Mouse (Mus musculus) CH12.LX (cell line): Measurements from ENCODE around the gene Ntmt1. TPM values are rescaled to one million over a fixed set of nuclear protein-coding genes. Genes with fewer than 3 reads are reported as not detected.

Experiments
- DNase-seq: peaks from one replicate; pipeline ENCODE4 v3.0.0-alpha.2; 2013; ENCODE audit errors: extremely low read depth
- H3K27ac ChIP-seq: 2 replicates; pipeline ENCODE4 v1.5.1; 2012; ENCODE audit warnings: low read depth, mild to moderate bottlenecking, control low read depth, moderate library complexity; ENCODE audit not compliant: insufficient read depth
- H3K27me3 ChIP-seq: replicated peaks from 2 replicates; pipeline ENCODE3; 2012; ENCODE audit warnings: inconsistent platforms
- H3K36me3 ChIP-seq, 2 experiments: replicated peaks in 1 of 2; 2 replicates each; pipeline versions ENCODE3 to v1.6.1; 2012; ENCODE audit warnings: inconsistent platforms in 1 of 2, low read length in 1 of 2, mild to moderate bottlenecking in 1 of 2, mixed read lengths in 1 of 2, moderate library complexity in 1 of 2; ENCODE audit not compliant: control insufficient read depth in 1 of 2, insufficient read depth in 1 of 2
- H3K4me1 ChIP-seq, 2 experiments: 2 replicates each; pipeline ENCODE4 v1.6.1; 2012; ENCODE audit warnings: inconsistent platforms in 1 of 2, moderate library complexity in 1 of 2; ENCODE audit not compliant: insufficient read depth in 2 of 2, control insufficient read depth in 1 of 2
- H3K4me2 ChIP-seq: 2 replicates; pipeline ENCODE4 v1.6.1; 2012; ENCODE audit warnings: low read depth, mild to moderate bottlenecking, control low read depth; ENCODE audit not compliant: poor library complexity, insufficient read depth, severe bottlenecking
- H3K4me3 ChIP-seq, 3 experiments: fragments of 150-350 bp in 1 of 3; sonication (generic) in 1 of 3; replicated peaks in 1 of 3; 2 replicates each; pipeline versions ENCODE3 to v1.5.1; 2011 to 2012; ENCODE audit warnings: low read depth in 2 of 3, low read length in 2 of 3, mild to moderate bottlenecking in 2 of 3, moderate library complexity in 2 of 3, control low read depth in 1 of 3, improper control_type of control experiment in 1 of 3, inconsistent platforms in 1 of 3, mixed read lengths in 1 of 3; ENCODE audit not compliant: poor library complexity in 1 of 3
- H3K79me2 ChIP-seq: replicated peaks from 2 replicates; pipeline ENCODE4 v1.6.1; 2012; ENCODE audit warnings: mild to moderate bottlenecking, moderate library complexity; ENCODE audit not compliant: control insufficient read depth, poor library complexity, insufficient read depth, severe bottlenecking; ENCODE audit errors: extremely low read depth
- H3K9ac ChIP-seq: 2 replicates; pipeline ENCODE4 v1.6.1; 2012; ENCODE audit warnings: low read depth, mild to moderate bottlenecking, control low read depth, moderate library complexity; ENCODE audit not compliant: insufficient read depth
- H3K9me3 ChIP-seq: replicated peaks from 2 replicates; pipeline ENCODE3; 2012; ENCODE audit warnings: low read length, inconsistent platforms, mixed read lengths
- CHD1 ChIP-seq: IDR thresholded peaks from 2 replicates; pipeline ENCODE4 v1.6.1; 2012; ENCODE audit warnings: low read depth, low read length, improper control_type of control experiment, inconsistent platforms
- CHD2 ChIP-seq: IDR thresholded peaks from 2 replicates; pipeline ENCODE4 v1.6.1; 2011; ENCODE audit warnings: low read length, improper control_type of control experiment
- CTCF ChIP-seq, 2 experiments: IDR thresholded peaks in 1 of 2; conservative IDR thresholded peaks in 1 of 2; 2 replicates each; pipeline ENCODE4 v1.5.1; 2011 to 2012; ENCODE audit warnings: low read depth in 2 of 2, low read length in 2 of 2, improper control_type of control experiment in 1 of 2, inconsistent platforms in 1 of 2, mild to moderate bottlenecking in 1 of 2, moderate library complexity in 1 of 2
- E2F4 ChIP-seq: IDR thresholded peaks from 2 replicates; pipeline ENCODE4 v1.6.1; 2011; ENCODE audit warnings: low read depth, low read length, improper control_type of control experiment; ENCODE audit not compliant: insufficient replicate concordance
- ELF1 ChIP-seq: IDR thresholded peaks from 2 replicates; pipeline ENCODE4 v1.6.1; 2014; ENCODE audit warnings: low read depth, mild to moderate bottlenecking, inconsistent platforms, low read length, improper control_type of control experiment
- EP300 ChIP-seq: IDR thresholded peaks from 2 replicates; pipeline ENCODE4 v1.6.1; 2011; ENCODE audit warnings: low read length, improper control_type of control experiment
- ETS1 ChIP-seq: conservative IDR thresholded peaks from 2 replicates; pipeline ENCODE4 v1.6.1; 2012; ENCODE audit warnings: low read depth, mild to moderate bottlenecking, inconsistent platforms, low read length, improper control_type of control experiment, moderate library complexity
- HCFC1 ChIP-seq: IDR thresholded peaks from 2 replicates; pipeline ENCODE4 v1.6.1; 2012; ENCODE audit warnings: low read depth, mild to moderate bottlenecking, inconsistent platforms, low read length, improper control_type of control experiment
- IRF4 ChIP-seq: IDR thresholded peaks from 2 replicates; pipeline ENCODE4 v1.6.1; 2014; ENCODE audit warnings: low read depth, mild to moderate bottlenecking, inconsistent platforms, low read length, improper control_type of control experiment
- JUN ChIP-seq: IDR thresholded peaks from 2 replicates; pipeline ENCODE4 v1.6.1; 2011; ENCODE audit warnings: low read depth, mild to moderate bottlenecking, low read length, improper control_type of control experiment, moderate library complexity; ENCODE audit not compliant: insufficient read depth
- JUND ChIP-seq: conservative IDR thresholded peaks from 2 replicates; pipeline ENCODE4 v1.6.1; 2011; ENCODE audit warnings: low read depth, low read length, improper control_type of control experiment
- MAFK ChIP-seq: IDR thresholded peaks from 2 replicates; pipeline ENCODE4 v1.6.1; 2011; ENCODE audit warnings: low read length, improper control_type of control experiment; ENCODE audit not compliant: insufficient replicate concordance
- MAX ChIP-seq: IDR thresholded peaks from 2 replicates; pipeline ENCODE4 v1.6.1; 2011; ENCODE audit warnings: low read length, improper control_type of control experiment
- MAZ ChIP-seq: IDR thresholded peaks from 2 replicates; pipeline ENCODE4 v1.6.1; 2012; ENCODE audit warnings: low read depth, mild to moderate bottlenecking, inconsistent platforms, low read length, improper control_type of control experiment, moderate library complexity
- MXI1 ChIP-seq: IDR thresholded peaks from 2 replicates; pipeline ENCODE4 v1.6.1; 2011; ENCODE audit warnings: mild to moderate bottlenecking, low read depth, low read length, improper control_type of control experiment
- MYC ChIP-seq: IDR thresholded peaks from 2 replicates; pipeline ENCODE4 v1.6.1; 2011; ENCODE audit warnings: low read depth, mild to moderate bottlenecking, improper control_type of control experiment, low read length
- NRF1 ChIP-seq: IDR thresholded peaks from 2 replicates; pipeline ENCODE4 v1.6.1; 2014; ENCODE audit warnings: low read depth, mild to moderate bottlenecking, inconsistent platforms, low read length, improper control_type of control experiment, moderate library complexity
- POLR2A ChIP-seq: IDR thresholded peaks from 2 replicates; pipeline ENCODE4 v1.6.1; 2011; ENCODE audit warnings: low read depth, mild to moderate bottlenecking, improper control_type of control experiment, low read length
- POLR2AphosphoS2 ChIP-seq: IDR thresholded peaks from 2 replicates; pipeline ENCODE4 v1.6.1; 2011; ENCODE audit warnings: low read depth, low read length, improper control_type of control experiment
- RCOR1 ChIP-seq: conservative IDR thresholded peaks from 2 replicates; pipeline ENCODE4 v1.6.1; 2012; ENCODE audit warnings: low read depth, mild to moderate bottlenecking, inconsistent platforms, low read length, improper control_type of control experiment
- SIN3A ChIP-seq: IDR thresholded peaks from 2 replicates; pipeline ENCODE4 v1.6.1; 2012; ENCODE audit warnings: low read length, improper control_type of control experiment, inconsistent platforms
- SMC3 ChIP-seq: IDR thresholded peaks from 2 replicates; pipeline ENCODE4 v1.6.1; 2011; ENCODE audit warnings: low read depth, low read length, improper control_type of control experiment
- TBP ChIP-seq: conservative IDR thresholded peaks from 2 replicates; pipeline ENCODE4 v1.6.1; 2011; ENCODE audit warnings: low read depth, low read length, improper control_type of control experiment
- UBTF ChIP-seq: IDR thresholded peaks from 2 replicates; pipeline ENCODE4 v1.6.1; 2012; ENCODE audit warnings: low read depth, mild to moderate bottlenecking, inconsistent platforms, low read length, improper control_type of control experiment, moderate library complexity
- USF1 ChIP-seq: IDR thresholded peaks from 2 replicates; pipeline ENCODE4 v1.6.1; 2014; ENCODE audit warnings: low read depth, mild to moderate bottlenecking, inconsistent platforms, low read length, improper control_type of control experiment
- ZC3H11A ChIP-seq: IDR thresholded peaks from 2 replicates; pipeline ENCODE4 v1.6.1; 2012; ENCODE audit warnings: low read depth, mild to moderate bottlenecking, inconsistent platforms, low read length, improper control_type of control experiment
- ZKSCAN1 ChIP-seq: IDR thresholded peaks from 2 replicates; pipeline ENCODE4 v1.6.1; 2012; ENCODE audit warnings: low read depth, inconsistent platforms, low read length, improper control_type of control experiment, borderline replicate concordance
- ZMIZ1 ChIP-seq: IDR thresholded peaks from 2 replicates; pipeline ENCODE4 v1.6.1; 2012; ENCODE audit warnings: low read depth, mild to moderate bottlenecking, inconsistent platforms, low read length, improper control_type of control experiment
- ZNF384 ChIP-seq: IDR thresholded peaks from 2 replicates; pipeline ENCODE4 v1.6.1; 2012; ENCODE audit warnings: low read depth, low read length, improper control_type of control experiment, inconsistent platforms
- dilution Hi-C: fragments of 300-500 bp; cut with MboI; formaldehyde crosslinking; loops from 2 replicates; pipeline ENCODE4 v1.14.3; 2020; ENCODE audit warnings: low sequenced_read_pairs; ENCODE audit not compliant: extremely low pct_unique_long_range_greater_than_20kb, extremely low pct_ligation_motif_present
- in situ Hi-C: fragments of 300-500 bp; cut with MboI; formaldehyde crosslinking; loops from 3 replicates; pipeline ENCODE4 v1.14.3; 2019; ENCODE audit warnings: low sequenced_read_pairs, low pct_ligation_motif_present, low pct_unique_long_range_greater_than_20kb, mixed read lengths
- polyA plus RNA-seq: library from polyadenylated mRNA; unstranded; fragments of >175 nt; gene quantifications from 2 replicates; pipeline ENCODE4 v1.2.1, GENCODE M21; 2012; ENCODE audit warnings: low read depth; ENCODE audit not compliant: insufficient read length
- total RNA-seq, 2 experiments: library from RNA; depleted of rRNA; stranded (reverse); fragments of 300-350 nt in 1 of 2; fragments of >200 nt in 1 of 2; gene quantifications; 2 replicates each; pipeline ENCODE4 v1.2.3; 2012 to 2014

Gene Ntmt1
- total and polyA plus RNA-seq, 3 experiments, result 43.3 to 66.1 (median 50.4) TPM

GRCm38 (mm10) chr2:30772581-30773312 lies 34.9 kb upstream of the Ntmt1 start:
- Histone ChIP-seq H3K79me2 (no peaks in the 10 kb centered on the region), H3K9ac (no peak overlapping the region), H3K27me3 (peaks cover 14% of the 10 kb centered on the region), H3K9me3 (no peaks in the 10 kb centered on the region), H3K4me1 (peaks cover 14 to 57% of the 10 kb centered on the region in 2 experiments), H3K4me2 (no peak overlapping the region), H3K4me3 (no peak overlapping the region), H3K36me3 (no peaks in the 10 kb centered on the region), H3K27ac (no peak overlapping the region)
- in situ Hi-C loops, result no loop called here
- 0 out of 2 replicates have a peak, but pooled peaks have one; percentile 14 for TF ChIP-seq ETS1
- no peak for TF ChIP-seq POLR2A
- TF ChIP-seq E2F4, result no peak
- no peak for TF ChIP-seq ZNF384
- TF ChIP-seq MAFK, result no peak
- TF ChIP-seq CHD1, result no peak
- no peak for TF ChIP-seq ZKSCAN1
- dilution Hi-C loops, result no loop called here
- peak; percentile 56 for DNase-seq

- H3K4me3 ChIP-seq, result no peak overlapping the region
- in situ Hi-C loops, result no loop called here
These were observed 34.2 kb upstream of the Ntmt1 start for GRCm38 (mm10) chr2:30773313-30774005.

GRCm38 (mm10) chr2:30775955-30776354 lies 31.7 kb upstream of the Ntmt1 start:
- no peak overlapping the region for H3K4me2 ChIP-seq
- TF ChIP-seq ZC3H11A (no peak), MYC (no peak), HCFC1 (no peak), ELF1 (no peak), MXI1 (no peak), CTCF (conservative IDR thresholded peaks at IDR 0.05 in 1 of 2, IDR thresholded peaks at IDR 0.05 in 1 of 2; ENCODE audit: low read depth in 2 of 2, low read length in 2 of 2) (peak; percentile 27 to 43; a peak in 3 of 4 replicates), EP300 (no peak), USF1 (no peak), POLR2AphosphoS2 (no peak), UBTF (no peak), MAX (no peak), JUND (no peak), JUN (no peak), RCOR1 (no peak)

More at GRCm38 (mm10) chr2:30773313-30774005, 34.2 kb upstream of the Ntmt1 start:
- no peaks in the 10 kb centered on the region for H3K9me3 ChIP-seq
- peaks cover 14 to 62% of the 10 kb centered on the region in 2 experiments for H3K4me1 ChIP-seq
- H3K79me2 ChIP-seq, result no peaks in the 10 kb centered on the region
- no peak for DNase-seq
- H3K36me3 ChIP-seq, result no peaks in the 10 kb centered on the region
- dilution Hi-C loops, result no loop called here
- no peak overlapping the region for H3K4me2 ChIP-seq
- no peak overlapping the region for H3K9ac ChIP-seq
- H3K27ac ChIP-seq, result no peak overlapping the region
- TF ChIP-seq MAFK (no peak), MAZ (no peak), MYC (no peak), SMC3 (no peak), SIN3A (no peak), POLR2A (no peak), ZMIZ1 (no peak), CHD2 (no peak), TBP (no peak), NRF1 (no peak), IRF4 (no peak), RCOR1 (no peak)
- peaks cover 14% of the 10 kb centered on the region for H3K27me3 ChIP-seq

More at GRCm38 (mm10) chr2:30775955-30776354, 31.7 kb upstream of the Ntmt1 start:
- no peak for DNase-seq
- dilution Hi-C loops, result no loop called here
- no peak overlapping the region for H3K9ac ChIP-seq
- H3K4me3 ChIP-seq, result no peak overlapping the region
- in situ Hi-C loops, result no loop called here
- no peak overlapping the region for H3K27ac ChIP-seq
- H3K9me3 ChIP-seq, result no peaks in the 10 kb centered on the region
- peaks cover 14% of the 10 kb centered on the region for H3K27me3 ChIP-seq
- H3K36me3 ChIP-seq, result no peaks in the 10 kb centered on the region
- no peaks in the 10 kb centered on the region for H3K79me2 ChIP-seq
- H3K4me1 ChIP-seq, result peaks cover 8 to 53% of the 10 kb centered on the region in 2 experiments; a peak in 3 of 4 replicates
